Mouse (Mus musculus) cerebellum, postnatal 14 days (tissue): ENCODE measurements around the gene Foxe1.

Experiments
- DNase-seq, 2 experiments: peaks; one replicate each; pipeline ENCODE4 v3.0.0; 2021; ENCODE audit warnings: mixed read lengths in 2 of 2

Foxe1 gene

GRCm38 (mm10) chr4:46343596-46344260 is at the start of gene Foxe1:
Gene Foxe1, plus strand, starts transcription at chr4:46343609.
- no peak for DNase-seq

DNA sequence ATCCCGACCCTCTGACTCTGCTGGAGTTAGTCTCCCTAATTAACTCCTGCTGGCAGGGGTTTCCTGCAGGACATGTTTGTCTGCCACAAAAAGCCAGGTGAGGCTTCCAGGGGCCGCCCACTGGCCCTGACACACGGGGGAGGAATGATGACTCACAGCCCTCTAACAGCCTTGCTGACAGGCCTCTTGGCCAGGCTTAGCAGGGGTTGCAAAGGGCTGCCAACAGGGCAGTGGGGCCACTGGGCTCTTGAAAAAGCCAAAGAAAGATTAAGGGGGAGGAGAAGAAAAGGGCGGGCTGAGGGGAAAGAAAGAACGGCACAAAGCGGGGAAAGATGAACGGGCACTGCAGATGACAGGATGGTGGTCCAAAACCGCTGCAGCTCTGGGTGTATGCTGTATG is 39.3 kb upstream of the Foxe1 start:
- DNase-seq = peak; percentile 66 to 82

DNA sequence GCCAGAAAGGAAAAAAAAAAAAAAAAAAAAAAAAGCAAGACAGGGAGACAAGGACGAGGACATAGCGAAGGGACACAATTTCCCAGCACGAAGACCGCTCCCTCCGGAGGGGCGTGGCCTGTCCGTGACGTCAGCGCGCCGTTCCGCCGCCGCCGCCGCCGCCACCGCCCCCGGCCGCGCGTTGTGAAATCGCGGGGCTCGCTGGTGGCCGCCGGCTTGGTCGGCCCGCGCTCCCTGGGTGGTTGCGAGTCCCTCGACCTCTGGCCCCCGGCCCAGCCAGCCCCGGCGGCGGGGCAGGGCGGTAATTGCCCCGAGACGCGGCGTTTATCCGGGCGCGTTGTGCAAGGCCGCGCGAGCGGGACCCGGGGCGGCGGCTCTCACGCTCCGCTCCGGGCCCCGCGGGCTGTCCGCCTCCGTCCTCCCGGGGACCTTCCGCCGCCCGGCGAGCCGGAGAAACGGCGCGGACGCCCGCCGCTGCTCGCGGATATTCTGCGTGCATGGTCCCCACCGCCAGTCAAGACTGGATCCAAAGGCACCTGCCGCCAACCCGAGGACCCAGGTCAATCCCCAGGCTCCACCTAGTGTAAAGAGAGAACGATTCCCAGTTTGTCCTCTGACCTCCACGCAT is 38.5 kb upstream of the Foxe1 start:
- peak; percentile 93 to 96 for DNase-seq

DNA sequence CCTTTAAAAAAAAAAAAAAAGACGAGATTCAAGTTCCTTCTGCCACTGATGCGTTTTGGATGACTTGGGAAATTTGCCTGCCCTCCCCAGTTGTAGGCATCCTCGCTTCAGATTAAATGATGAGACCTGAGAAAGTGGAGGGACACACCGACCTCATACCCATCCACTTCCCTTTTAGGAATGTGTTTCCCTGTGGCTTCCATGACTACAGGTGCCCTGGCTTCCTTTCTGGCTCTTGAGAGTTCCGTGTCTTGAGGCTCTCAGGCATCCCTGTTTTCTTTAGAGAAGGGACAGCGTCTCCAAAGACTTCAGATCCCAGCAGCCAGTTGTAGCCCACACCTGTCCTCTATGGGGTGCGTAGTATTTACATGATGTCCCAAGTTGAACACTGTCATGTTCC is 38.0 kb upstream of the Foxe1 start:
- peak in 1 of 2 experiments; percentile 41 for DNase-seq

DNA sequence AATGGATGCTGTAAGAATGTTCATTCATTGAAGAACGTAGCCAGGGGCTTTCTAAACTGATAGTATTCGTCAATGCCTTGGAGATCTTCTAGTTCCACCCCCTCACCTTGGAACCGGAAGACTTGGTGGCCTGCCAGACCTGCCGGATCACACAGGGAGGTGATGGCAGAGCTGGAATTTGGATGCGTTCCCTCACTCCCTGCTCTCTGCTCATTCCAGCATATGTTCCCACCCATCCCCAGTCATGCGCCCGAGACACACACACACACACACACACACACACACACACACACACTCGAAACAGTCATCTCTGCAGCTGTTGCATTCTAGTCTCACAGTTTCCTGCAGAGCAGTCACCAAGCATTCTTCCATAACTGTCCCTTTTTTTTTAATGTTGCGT is 36.1 kb upstream of the Foxe1 start:
- DNase-seq = peak; percentile 97

DNA sequence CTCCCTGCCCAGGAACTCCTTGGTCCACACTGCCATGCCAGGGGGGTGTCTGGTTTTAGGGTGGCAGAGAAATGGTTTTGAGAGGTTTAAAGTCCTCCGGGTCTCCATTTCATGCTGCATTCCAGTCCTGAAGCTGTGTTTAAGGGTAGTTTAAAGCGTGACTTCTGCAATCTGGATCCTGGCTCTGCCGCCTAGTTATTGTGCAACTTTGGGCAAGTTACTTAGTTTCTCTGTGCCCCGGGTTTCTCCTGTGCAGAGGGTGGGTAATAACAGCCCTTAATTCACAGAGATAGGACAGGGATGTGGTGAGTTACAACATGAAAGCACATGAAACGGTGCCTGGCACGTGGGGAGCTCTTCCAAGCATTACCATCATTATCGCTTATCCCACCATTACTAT is 35.5 kb upstream of the Foxe1 start:
- peak in 1 of 2 experiments; percentile 19 for DNase-seq

DNA sequence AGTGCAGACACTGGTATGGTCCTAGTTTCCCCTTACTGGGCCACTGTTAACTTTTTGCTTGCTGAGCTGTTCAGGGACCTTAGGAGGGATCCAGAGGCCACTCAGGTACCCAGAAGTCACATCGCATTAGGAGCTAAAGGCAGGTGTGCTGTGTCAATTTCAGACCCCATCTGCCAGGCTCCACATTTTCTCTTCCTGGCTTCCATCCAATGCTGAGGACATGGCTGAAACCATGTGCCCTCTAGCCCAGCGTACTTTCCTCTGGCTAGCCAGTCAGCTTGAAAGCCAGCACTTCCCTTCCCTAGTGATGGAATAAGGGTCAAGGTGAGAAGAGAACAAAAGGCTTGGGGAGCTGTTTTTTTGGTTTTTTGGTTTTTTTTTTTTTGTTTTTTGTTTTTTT is 31.8 kb upstream of the Foxe1 start:
- DNase-seq = peak in 1 of 2 experiments; percentile 59

- DNase-seq = no peak
Measured at GRCm38 (mm10) chr4:46321730-46322389, 21.5 kb upstream of the Foxe1 start.

DNA sequence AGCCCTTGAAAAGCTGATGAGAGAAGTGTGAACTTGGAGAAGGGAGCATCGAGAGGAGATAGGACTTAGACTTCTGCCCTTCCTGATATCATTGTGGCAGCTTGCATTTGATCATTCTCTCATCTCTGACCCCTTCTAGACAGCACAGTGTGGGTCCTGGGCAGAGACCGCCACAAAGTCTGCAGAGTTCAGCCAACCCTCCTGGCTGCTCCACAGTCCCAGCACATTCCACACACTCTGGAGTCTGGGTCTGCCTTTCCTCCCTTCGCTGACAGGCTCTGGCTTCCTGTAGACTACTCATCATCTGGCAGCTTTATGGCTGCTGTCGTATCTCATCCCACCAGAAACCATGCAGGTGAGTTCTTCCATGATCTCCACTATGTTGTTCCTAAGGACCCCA is 20.7 kb upstream of the Foxe1 start:
- no peak for DNase-seq

GRCm38 (mm10) chr4:46328906-46329305 is 14.5 kb upstream of the Foxe1 start:
- DNase-seq = no peak

DNA sequence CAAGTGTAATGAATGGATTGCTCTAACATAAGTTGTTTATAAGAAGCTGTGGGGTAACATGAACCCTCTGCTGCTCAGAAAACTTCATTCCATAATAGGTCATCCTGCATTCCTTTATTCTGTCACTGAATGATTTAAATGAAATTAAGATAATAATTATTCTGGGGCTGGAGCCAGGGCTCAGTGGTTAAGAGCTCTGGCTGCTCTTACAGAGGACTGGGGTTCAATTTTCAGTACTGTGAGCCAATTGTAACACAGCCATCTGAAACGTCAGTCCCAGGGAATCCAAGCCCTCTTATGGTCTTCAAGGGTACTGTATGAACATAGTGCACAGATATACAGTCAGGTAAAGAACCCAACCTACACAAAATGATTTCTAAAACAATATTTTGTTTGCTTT is 7.6 kb upstream of the Foxe1 start:
- no peak for DNase-seq

GRCm38 (mm10) chr4:46337990-46338389 is 5.4 kb upstream of the Foxe1 start:
- DNase-seq = no peak

DNA sequence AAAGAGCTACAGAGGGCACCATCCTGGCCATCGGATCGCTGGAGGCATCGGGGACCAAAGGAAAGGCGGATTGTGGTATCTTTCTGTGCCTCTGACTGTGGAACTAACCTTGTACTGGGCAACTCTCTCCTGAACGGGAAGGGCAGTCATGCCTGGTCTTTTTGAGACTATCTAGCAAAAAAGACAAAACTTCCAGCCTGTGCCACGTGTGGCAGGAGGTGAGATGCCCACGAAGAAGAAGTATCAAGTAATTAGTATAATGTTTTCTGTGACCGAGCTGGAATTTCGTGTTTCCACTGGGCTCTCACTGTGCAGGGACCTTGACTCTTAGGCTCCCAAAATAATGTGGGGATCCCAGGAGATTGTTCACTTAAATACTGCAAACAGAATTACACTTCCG is 4.4 kb upstream of the Foxe1 start:
- DNase-seq = no peak

DNA sequence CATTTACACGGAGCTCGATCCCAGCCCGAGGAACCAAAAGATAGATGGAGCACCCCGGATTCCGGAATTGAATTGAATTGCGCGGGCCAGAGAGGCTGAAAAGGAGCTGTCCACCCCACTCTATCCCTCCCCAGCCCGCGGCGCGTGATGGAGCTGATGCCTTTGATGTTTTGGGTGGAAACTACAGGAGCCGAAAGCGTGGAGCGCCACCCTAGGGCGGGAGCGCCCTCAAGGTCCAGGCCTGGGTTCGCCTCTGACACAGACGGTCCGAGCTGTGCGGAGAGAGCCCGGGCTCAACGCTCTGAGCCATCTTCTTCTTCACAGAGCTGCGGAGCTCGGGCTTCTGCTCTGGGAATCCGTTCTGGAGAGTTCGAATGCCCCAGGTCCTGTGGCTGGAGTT is 3.8 kb upstream of the Foxe1 start:
- no peak for DNase-seq

- DNase-seq = no peak
Measured at GRCm38 (mm10) chr4:46341831-46342680, 1.4 kb upstream of the Foxe1 start.

DNA sequence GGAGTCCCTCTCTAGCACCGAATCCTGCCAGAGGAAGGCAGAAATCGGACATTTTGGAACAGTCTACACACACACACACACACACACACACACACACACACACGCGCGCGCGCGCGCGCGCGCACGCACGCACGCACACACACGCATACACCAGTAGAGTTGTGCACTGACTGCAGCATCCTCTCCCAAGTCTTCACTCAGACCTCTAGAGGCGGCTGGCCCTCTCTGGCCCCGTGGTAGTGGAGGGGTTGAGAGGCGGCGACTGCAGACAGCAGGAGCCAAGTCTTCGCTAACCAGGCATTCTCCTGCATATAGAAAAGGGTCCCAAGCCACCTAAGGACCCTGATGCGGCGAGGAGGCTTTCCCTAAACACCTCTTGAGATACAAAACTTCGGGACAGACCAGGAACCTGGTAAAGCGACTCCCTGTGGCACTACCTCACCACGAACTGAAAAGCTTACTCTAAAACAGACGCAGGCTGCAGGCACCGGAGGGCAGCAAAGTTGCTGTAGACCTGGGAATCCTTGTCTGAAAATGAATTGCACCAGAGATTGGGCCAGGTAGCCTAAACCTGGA is 610 bp upstream of the Foxe1 start:
- no peak for DNase-seq

DNA sequence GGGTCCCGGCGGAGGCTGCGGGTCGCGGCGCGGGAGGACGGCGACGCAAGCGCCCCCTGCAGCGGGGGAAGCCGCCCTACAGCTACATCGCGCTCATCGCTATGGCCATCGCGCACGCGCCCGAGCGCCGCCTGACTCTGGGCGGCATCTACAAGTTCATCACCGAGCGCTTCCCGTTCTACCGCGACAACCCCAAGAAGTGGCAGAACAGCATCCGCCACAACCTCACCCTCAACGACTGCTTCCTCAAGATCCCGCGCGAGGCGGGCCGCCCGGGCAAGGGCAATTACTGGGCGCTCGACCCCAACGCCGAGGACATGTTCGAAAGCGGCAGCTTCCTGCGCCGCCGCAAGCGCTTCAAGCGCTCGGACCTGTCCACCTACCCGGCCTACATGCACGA is 879 bp downstream of the Foxe1 start:
- no peak for DNase-seq

- DNase-seq = no peak
Measured at GRCm38 (mm10) chr4:46345056-46345772, 1.8 kb downstream of the Foxe1 start.

DNA sequence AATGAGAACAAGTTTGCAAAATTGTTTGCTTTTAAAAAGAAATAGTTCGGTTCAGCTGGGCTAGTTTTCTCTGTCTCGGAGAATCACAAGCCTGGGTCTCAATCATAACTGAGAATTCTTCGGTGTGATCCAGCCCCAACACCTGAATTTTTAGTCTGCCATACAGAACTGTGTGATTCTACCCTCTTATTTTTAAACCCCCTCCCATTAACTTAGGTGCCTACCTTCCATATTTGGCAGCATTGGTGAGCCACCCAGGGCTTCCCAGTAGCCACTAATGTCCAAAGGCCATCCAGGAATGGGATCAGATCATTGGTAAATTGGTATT is 2.3 kb downstream of the Foxe1 start:
- no peak for DNase-seq

GRCm38 (mm10) chr4:46346221-46346620 is 2.8 kb downstream of the Foxe1 start:
- no peak for DNase-seq

DNA sequence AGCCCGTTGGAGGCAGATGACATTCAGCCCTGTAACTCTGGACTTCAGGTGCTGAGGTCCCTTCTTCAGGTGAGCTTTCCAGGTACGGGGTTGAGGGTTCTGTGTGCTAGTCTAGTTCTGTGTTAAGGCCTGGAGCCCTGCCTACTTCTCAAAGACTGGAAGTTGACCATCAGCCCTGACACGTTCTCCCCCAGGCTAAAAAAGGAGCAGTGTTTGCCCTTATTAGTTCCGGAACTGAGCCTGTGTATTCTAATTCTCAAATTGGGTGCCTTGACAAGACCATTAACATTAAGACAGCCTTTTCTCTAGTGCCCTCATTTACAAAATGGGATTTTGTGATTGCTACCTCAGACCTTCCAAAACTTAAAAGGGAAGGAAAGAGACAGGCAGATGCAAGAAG is 3.7 kb downstream of the Foxe1 start:
- no peak for DNase-seq
